Mouse (Mus musculus) small intestine, adult 2 months (tissue): Measurements from ENCODE around the gene Cdc42ep4.

Source experiments
- CTCF ChIP-seq: fragments of 200-500 bp; IDR thresholded peaks from 2 replicates; pipeline ENCODE4 v1.5.1; 2012; ENCODE audit warnings: low read depth, mild to moderate bottlenecking, control low read depth, inconsistent platforms, low read length, moderate library complexity, mixed read lengths; ENCODE audit not compliant: insufficient replicate concordance, insufficient read length; ENCODE audit errors: extremely low read depth
- POLR2A ChIP-seq: fragments of 200-500 bp; IDR thresholded peaks from 2 replicates; pipeline ENCODE4 v1.6.1; 2012; ENCODE audit warnings: low read depth, mild to moderate bottlenecking, control low read depth, inconsistent platforms, low read length, moderate library complexity

DNA sequence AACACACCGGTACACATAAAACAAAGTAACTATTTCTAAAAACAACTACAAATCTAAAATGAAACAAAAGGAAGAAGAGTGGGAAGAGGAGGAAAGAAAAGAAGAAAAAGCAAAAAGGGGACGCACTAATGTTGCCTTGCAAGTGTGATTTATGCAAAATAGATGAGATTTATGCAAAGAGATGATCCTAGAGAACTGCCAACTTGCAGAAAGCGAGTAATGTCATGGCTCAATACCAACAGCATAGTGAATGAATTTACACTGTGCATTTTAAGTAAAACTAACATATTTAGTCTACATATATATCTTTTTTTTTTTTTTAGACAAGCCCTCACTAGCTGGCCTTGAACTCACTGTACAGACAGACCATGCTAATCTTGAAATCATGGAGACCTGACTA, 23.1 kb upstream of the Cdc42ep4 start:
- TF ChIP-seq CTCF (no peak), POLR2A (no peak)
